Mouse (Mus musculus): ENCODE data around the gene Psmb9. TPM values are rescaled to one million over a fixed set of nuclear protein-coding genes. Genes with fewer than 3 reads are reported as not detected.
"Not testable (repeated sequence)": the region's sequence is repeated elsewhere in the genome, so short reads cannot be mapped to it uniquely, and the experiment has no call there.

The Psmb9 gene
- total and polyA plus RNA-seq, 3 experiments: 6.9 to 20.5 (median 13.5) TPM

- H3K79me2 ChIP-seq (replicated peaks; ENCODE audit: control insufficient read depth, insufficient read depth, low read length): no peaks in the 10 kb centered on the region
- no peaks in the 10 kb centered on the region for H3K27me3 ChIP-seq (ENCODE audit: control insufficient read depth, insufficient read depth, low read length)
- intact Hi-C loops (cut with DNase I): no loop called here
- WGBS: 91% methylated on average over 8 of the region's 8 CpGs
- H3K4me3 ChIP-seq: no peak overlapping the region
- H3K27ac ChIP-seq: no peak overlapping the region
- no peaks in the 10 kb centered on the region for H3K36me3 ChIP-seq (ENCODE audit: control insufficient read depth, insufficient read depth, low read length)
- no peaks in the 10 kb centered on the region for H3K4me1 ChIP-seq (ENCODE audit: control insufficient read depth, insufficient read depth, low read length)
- TF ChIP-seq EP300 (IDR thresholded peaks at IDR 0.05; ENCODE audit: insufficient read depth, low read depth, low read length): no peak
- TF ChIP-seq POLR2A (IDR thresholded peaks at IDR 0.05; ENCODE audit: insufficient read depth, low read depth, low read length): no peak
- TF ChIP-seq CTCF (IDR thresholded peaks at IDR 0.05): no peak
- DNase-seq: no peak
- no peak overlapping the region for H3K9ac ChIP-seq (ENCODE audit: low read depth, low read length)
Measured at GRCm38 (mm10) chr17:34225426-34225825, 37.9 kb upstream of the Psmb9 start.

GRCm38 (mm10) chr17:34224816-34225215 is 37.3 kb upstream of the Psmb9 start:
- no peaks in the 10 kb centered on the region for H3K27me3 ChIP-seq (ENCODE audit: control insufficient read depth, insufficient read depth, low read length)
- no peaks in the 10 kb centered on the region for H3K79me2 ChIP-seq (replicated peaks; ENCODE audit: control insufficient read depth, insufficient read depth, low read length)
- H3K4me3 ChIP-seq: no peak overlapping the region
- TF ChIP-seq POLR2A (IDR thresholded peaks at IDR 0.05; ENCODE audit: insufficient read depth, low read depth, low read length): no peak
- TF ChIP-seq CTCF (IDR thresholded peaks at IDR 0.05): no peak
- no peak for TF ChIP-seq EP300 (IDR thresholded peaks at IDR 0.05; ENCODE audit: insufficient read depth, low read depth, low read length)
- no peak overlapping the region for H3K27ac ChIP-seq
- DNase-seq: no peak
- WGBS: 86% methylated on average over 3 of the region's 3 CpGs
- H3K9ac ChIP-seq (ENCODE audit: low read depth, low read length): no peak overlapping the region
- no peaks in the 10 kb centered on the region for H3K4me1 ChIP-seq (ENCODE audit: control insufficient read depth, insufficient read depth, low read length)
- no peaks in the 10 kb centered on the region for H3K36me3 ChIP-seq (ENCODE audit: control insufficient read depth, insufficient read depth, low read length)
- intact Hi-C loops (cut with DNase I): no loop called here

GRCm38 (mm10) chr17:34220401-34220800 is 32.8 kb upstream of the Psmb9 start:
- H3K27me3 ChIP-seq (ENCODE audit: control insufficient read depth, insufficient read depth, low read length); H3K4me1 ChIP-seq (ENCODE audit: control insufficient read depth, insufficient read depth, low read length); H3K79me2 ChIP-seq (replicated peaks; ENCODE audit: control insufficient read depth, insufficient read depth, low read length); DNase-seq; H3K27ac ChIP-seq; H3K4me3 ChIP-seq; H3K9ac ChIP-seq (ENCODE audit: low read depth, low read length); intact Hi-C loops (cut with DNase I); H3K36me3 ChIP-seq (ENCODE audit: control insufficient read depth, insufficient read depth, low read length): not testable (repeated sequence)
- WGBS: 99% methylated on average over 11 of the region's 16 CpGs

- not testable (repeated sequence) for H3K9ac ChIP-seq (ENCODE audit: low read depth, low read length); H3K4me1 ChIP-seq (ENCODE audit: control insufficient read depth, insufficient read depth, low read length); H3K27me3 ChIP-seq (ENCODE audit: control insufficient read depth, insufficient read depth, low read length); H3K27ac ChIP-seq; H3K36me3 ChIP-seq (ENCODE audit: control insufficient read depth, insufficient read depth, low read length); H3K79me2 ChIP-seq (replicated peaks; ENCODE audit: control insufficient read depth, insufficient read depth, low read length); H3K4me3 ChIP-seq
- WGBS: 96% methylated on average over 4 of the region's 7 CpGs
- intact Hi-C loops (cut with DNase I): loop anchor here (5.0 kb wide), 1 partner anchor 188 kb away; the partner anchor contains the start of genes Rxrb and Slc39a7
- DNase-seq: peak in 1 of 2 experiments; percentile 2
Measured at GRCm38 (mm10) chr17:34219801-34220200, 32.2 kb upstream of the Psmb9 start.

GRCm38 (mm10) chr17:34219096-34219495 is 31.5 kb upstream of the Psmb9 start:
- not testable (repeated sequence) for H3K27me3 ChIP-seq (ENCODE audit: control insufficient read depth, insufficient read depth, low read length); H3K36me3 ChIP-seq (ENCODE audit: control insufficient read depth, insufficient read depth, low read length); H3K9ac ChIP-seq (ENCODE audit: low read depth, low read length); H3K79me2 ChIP-seq (replicated peaks; ENCODE audit: control insufficient read depth, insufficient read depth, low read length); H3K4me1 ChIP-seq (ENCODE audit: control insufficient read depth, insufficient read depth, low read length)
- peak overlapping the region; percentile 22 for H3K4me3 ChIP-seq
- peak overlapping the region; percentile 80 for H3K27ac ChIP-seq
- WGBS: 87% methylated on average over 9 of the region's 11 CpGs
- TF ChIP-seq CTCF (IDR thresholded peaks at IDR 0.05): peak; percentile 73
- intact Hi-C loops (cut with DNase I): loop anchor here (5.0 kb wide), 1 partner anchor 187 kb away; the partner anchor contains the start of genes Rxrb and Slc39a7
- peak; percentile 55 to 72 for DNase-seq

GRCm38 (mm10) chr17:34218675-34219074 is 31.1 kb upstream of the Psmb9 start:
- 0 out of 2 replicates have a peak, but pooled peaks have one; percentile 31 for TF ChIP-seq POLR2A (IDR thresholded peaks at IDR 0.05; ENCODE audit: insufficient read depth, low read depth, low read length)
- no peak for TF ChIP-seq EP300 (IDR thresholded peaks at IDR 0.05; ENCODE audit: insufficient read depth, low read depth, low read length)
- no peak for TF ChIP-seq CTCF (IDR thresholded peaks at IDR 0.05)
- H3K4me1 ChIP-seq (ENCODE audit: control insufficient read depth, insufficient read depth, low read length): peaks cover 1% of the 10 kb centered on the region; the same call in 1 of the 2 replicates
- peak; percentile 81 to 89 for DNase-seq
- H3K27me3 ChIP-seq (ENCODE audit: control insufficient read depth, insufficient read depth, low read length): no peaks in the 10 kb centered on the region
- WGBS: 34% methylated on average over 11 of the region's 11 CpGs
- no peaks in the 10 kb centered on the region for H3K79me2 ChIP-seq (replicated peaks; ENCODE audit: control insufficient read depth, insufficient read depth, low read length)
- H3K27ac ChIP-seq: peak overlapping the region; percentile 80
- H3K4me3 ChIP-seq: peak overlapping the region; percentile 22
- no peaks in the 10 kb centered on the region for H3K36me3 ChIP-seq (ENCODE audit: control insufficient read depth, insufficient read depth, low read length)
- intact Hi-C loops (cut with DNase I): loop anchor here (5.0 kb wide), 1 partner anchor 186 kb away; the partner anchor contains the start of genes Rxrb and Slc39a7
- H3K9ac ChIP-seq (ENCODE audit: low read depth, low read length): no peak overlapping the region
